ENCODE assay signal across 20 mouse cellular contexts in genomic region chrX:152218529-152218928, GRCm38 (mm10). TPM values are rescaled to one million over a fixed set of nuclear protein-coding genes. Genes with fewer than 3 reads are reported as not detected.
DNase-seq lines count a peak whose midpoint lies in the region; ATAC-seq lines count a peak whose summit lies in the region.
"Had no signal": no experiment of that assay in that cellular context is flagged by ENCODE, and none has a peak within 500 bp of the region (broad histone marks: within the 10 kb centered on the region; RNA-seq: fewer than 3 reads in every experiment).

No protein-coding gene starts in this region.

- ATAC-seq in common myeloid progenitor, adult 5-6 weeks (replicated peaks; ENCODE audit: low read depth, poor library complexity, severe bottlenecking): peak; percentile 81
- ATAC-seq in megakaryocyte, adult 5-6 weeks (ENCODE audit: poor library complexity, severe bottlenecking): peak; percentile 88
- ATAC-seq in monocyte, adult 5-6 weeks (replicated peaks; ENCODE audit: insufficient number of reproducible peaks, low FRiP score, low TSS enrichment, poor library complexity, severe bottlenecking): peak; percentile 71; the same call in 1 of the 2 replicates
- ATAC-seq in activated CD4-positive, CD25-positive, alpha-beta regulatory T cell, adult 4 months: no peak
- ATAC-seq in inflammation-experienced regulatory T-cells, adult 6 months: no peak
- ATAC-seq: CD4-positive, CD25-positive, alpha-beta regulatory T cell, adult 4 months; forebrain, embryonic 14.5 days; forebrain, postnatal 0 days; hindbrain, postnatal 0 days had no signal

- DNase-seq in left cerebral cortex, adult 8-10 months (ENCODE audit: low spot score in 2 of 2): no peak
- DNase-seq: adrenal gland, postnatal 10 days; adrenal gland, postnatal 36 days; cerebellum, adult 18-20 months; cerebellum, adult 9-10 months; cerebellum, postnatal 14 days; forebrain, postnatal 0 days; gastrocnemius, adult 2 months; gastrocnemius, postnatal 14 days; heart, adult 2 months; heart, postnatal 14 days; heart, postnatal 4 days had no signal

RNA-seq across cellular contexts. Expression of gene Kdm5c, which starts 14.3 kb away (rescaled TPM):
- 39.6 and 59.4 TPM in 2 replicates for total RNA-seq in common myeloid progenitor, adult 5-6 weeks (2017)
- total RNA-seq in megakaryocyte, adult 5-6 weeks (2015): 21.1 and 21.9 TPM in 2 replicates
- total RNA-seq in megakaryocyte, adult 5-6 weeks (2017): 29.1 and 31.0 TPM in 2 replicates
- total RNA-seq in monocyte, adult 5-6 weeks (2017): 36.0 to 60.8 TPM (median 38.0 TPM) in 3 replicates
- polyA plus RNA-seq in activated CD4-positive, CD25-positive, alpha-beta regulatory T cell, adult 4 months (2017; shearing (Covaris generic)): 10 to 100 TPM; 23.8 to 27.1 TPM
- polyA plus RNA-seq in inflammation-experienced regulatory T-cells, adult 6 months (2017; shearing (Covaris generic)): 10 to 100 TPM; 24.4 to 35.0 (median 26.8) TPM
- total RNA-seq in left cerebral cortex, adult 8-10 months (2022): 10 to 100 TPM; 42.0 to 54.4 (median 46.4) TPM

Comparison
In these comparisons a context has a peak if more than half of its experiments do, and no peak if none do; other contexts are left out.
1. ATAC-seq: peak in common myeloid progenitor, adult 5-6 weeks (single experiment), megakaryocyte, adult 5-6 weeks (single experiment) and monocyte, adult 5-6 weeks (single experiment); none in activated CD4-positive, CD25-positive, alpha-beta regulatory T cell, adult 4 months (single experiment) and inflammation-experienced regulatory T-cells, adult 6 months (single experiment).